Mouse (Mus musculus) hindlimb bud, embryonic 11.5 days (tissue): ENCODE results near the gene Elof1.
"Not testable (repeated sequence)": the region's sequence is repeated elsewhere in the genome, so short reads cannot be mapped to it uniquely, and the experiment has no call there.

ENCODE experiments used
- DNase-seq: peaks from one replicate; pipeline ENCODE4 v3.0.0-alpha.2; 2012; ENCODE audit warnings: low read depth, low spot score; ENCODE audit errors: extremely low spot score

Elof1 gene

DNA sequence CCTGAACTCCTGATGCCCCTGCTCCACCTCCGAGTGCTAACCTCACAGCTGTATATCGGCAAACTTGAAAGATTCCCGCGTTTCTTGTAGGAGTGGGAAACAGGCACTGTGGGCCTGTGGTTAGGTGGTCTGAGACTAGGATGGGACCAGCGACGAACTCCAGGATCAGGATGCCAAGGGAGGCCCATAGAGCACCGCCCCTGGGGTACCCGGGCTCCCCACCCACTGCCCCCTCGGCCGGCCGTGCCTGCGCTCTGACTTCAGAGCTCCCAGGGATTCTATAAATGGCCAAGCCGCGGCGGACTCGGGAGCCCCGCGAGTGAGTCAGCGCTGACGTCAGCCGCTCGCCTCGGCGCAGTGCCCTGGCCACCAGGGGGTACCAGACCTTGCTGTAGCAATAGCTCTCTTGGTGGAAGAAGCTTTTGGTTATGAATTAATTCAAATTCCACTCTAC is 21.1 kb downstream of the Elof1 start:
- DNase-seq: no peak

DNA sequence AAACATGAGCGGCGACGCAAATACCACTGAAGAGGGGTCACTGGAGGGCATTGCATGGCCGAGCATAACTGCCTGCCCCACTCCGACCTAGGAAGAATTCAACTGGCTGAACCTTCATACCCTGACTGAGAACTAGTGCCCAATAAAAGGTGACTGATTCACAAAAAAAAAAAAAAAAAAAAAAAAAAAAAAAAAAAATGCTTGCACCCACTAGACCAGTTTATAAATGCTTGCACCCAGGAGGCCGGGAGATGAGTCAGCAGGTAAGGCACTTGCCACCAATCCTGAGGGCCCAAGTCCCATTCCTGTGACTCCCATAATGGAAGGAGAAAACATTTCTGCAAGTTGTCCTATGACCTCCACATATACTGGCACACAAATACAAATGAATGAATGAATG is 24.2 kb downstream of the Elof1 start:
- no peak for DNase-seq

DNA sequence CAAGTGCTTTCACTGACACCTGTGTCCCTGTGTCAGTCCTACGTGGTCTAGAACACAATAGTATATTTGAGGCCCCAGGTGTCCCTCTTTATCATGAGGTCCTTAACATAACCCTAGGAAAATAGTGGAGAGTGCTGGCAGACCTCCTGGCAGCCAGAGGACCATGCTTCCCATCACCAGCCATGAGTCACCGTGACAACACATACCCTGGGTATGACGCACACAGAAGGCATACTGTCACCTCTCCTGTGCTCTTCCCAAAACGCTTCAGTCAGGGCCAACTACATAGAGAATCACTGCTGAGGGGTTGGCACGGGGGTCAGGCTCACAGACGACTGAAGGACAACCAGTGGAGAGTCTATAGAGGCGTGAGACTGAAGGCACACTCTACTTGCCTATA is 27.0 kb downstream of the Elof1 start:
- DNase-seq: no peak

DNA sequence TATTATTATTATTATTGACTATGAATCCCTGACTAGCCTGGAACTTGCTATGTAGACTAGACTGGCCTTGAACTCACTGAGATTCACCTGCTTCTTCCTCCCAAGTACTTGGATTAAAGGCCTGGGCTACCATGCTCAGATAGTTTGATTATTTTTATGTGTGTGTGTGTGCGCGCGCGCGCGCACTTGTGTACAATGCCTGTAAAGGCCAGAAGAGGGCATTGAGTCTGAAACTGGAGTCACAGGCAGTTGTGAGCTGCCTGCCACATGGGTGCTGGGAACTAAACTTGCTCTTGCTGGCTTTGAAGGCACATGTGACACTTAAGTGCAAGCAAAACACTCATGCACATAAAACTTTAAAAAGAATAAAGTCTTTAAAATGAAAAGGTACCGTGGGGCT is 27.7 kb downstream of the Elof1 start:
- DNase-seq: no peak

DNA sequence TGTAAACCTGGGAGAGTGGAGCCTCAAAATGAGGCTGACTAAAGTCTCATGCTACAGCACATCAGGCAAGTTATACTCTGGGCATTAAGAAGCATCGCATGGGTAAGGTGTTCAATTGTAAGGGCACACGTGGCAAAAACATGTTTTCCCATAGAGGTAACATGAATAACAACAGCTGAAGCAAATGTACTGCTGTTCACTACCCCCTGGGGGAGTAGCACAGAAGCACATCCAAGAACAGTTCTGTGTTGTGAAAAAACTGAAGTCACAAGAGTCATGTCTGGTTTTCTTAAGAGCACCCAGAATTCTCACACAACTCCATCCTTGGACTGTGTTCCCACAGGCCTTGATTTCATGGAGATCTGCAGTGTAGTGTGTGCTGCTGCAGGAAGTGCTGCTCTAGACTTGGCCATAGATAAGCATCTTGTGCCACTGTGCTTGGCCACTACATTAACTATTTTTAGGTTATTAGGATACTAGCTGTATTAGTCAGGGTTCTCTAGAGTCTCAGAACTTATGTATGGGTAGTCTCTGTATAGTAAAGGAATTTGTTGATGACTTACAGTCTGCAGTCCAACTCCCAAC is 29.8 kb downstream of the Elof1 start:
- no peak for DNase-seq

DNA sequence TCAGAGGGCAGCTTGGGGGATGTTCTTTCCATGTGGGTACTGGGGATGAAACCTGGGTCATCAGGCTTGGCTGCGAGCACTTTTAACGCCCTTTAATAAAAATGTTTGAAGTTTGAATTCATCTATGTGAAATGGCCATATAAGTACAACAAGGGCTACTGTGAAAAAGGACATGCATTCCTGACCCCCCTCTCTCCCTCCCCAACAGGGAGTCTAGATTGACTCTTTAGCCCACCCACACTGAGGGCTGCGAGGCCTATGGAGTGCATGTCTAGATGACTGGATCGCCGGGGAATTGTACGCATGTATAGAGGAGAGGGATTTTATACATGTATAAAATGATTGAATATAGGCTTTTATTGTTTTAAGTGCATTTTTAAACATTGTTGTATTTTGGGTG is 31.0 kb downstream of the Elof1 start:
- DNase-seq: no peak

DNA sequence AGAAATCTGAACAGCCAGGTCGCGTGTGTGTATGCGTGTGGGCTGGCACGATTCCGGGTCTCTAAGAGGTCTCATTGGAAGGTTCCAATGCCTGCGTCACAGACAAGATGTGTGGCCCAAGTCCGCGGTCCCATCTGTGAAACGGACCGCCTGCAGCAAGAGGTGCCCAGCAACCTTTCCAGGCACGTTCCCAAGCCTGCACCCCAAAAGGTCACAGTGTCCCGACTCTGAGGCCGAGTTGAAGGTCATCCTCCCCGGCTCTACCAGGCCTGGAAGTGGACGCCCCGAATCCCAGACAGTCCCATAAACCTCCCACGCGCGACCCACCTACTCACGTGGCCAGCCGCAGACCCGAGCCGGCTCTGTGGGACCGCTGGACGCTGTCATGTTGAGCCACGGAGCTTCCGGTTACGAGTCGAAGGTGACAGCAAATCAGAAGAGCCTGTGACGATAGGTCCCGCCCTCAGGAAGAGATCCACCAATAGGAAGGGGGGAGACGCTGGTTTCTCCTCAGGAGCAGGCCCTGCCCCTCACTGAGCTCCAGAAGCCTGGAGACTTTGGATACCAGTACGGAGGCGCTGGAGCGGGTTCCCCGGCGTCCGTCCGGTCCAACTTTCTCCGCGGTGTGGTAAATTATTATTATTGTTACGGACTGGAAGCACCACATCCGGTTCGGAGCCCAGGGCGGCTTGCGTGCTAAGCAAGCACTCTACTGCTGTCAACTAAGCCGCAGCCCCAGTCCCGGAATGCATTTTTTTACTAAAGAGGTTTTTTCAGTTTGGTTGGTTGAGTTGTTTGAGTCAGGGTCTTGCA is 31.7 kb downstream of the Elof1 start, which contains the start of gene Ecsit:
Gene Ecsit (minus strand): TSS at position 417 of the 813 bp plus-strand sequence.
- peak; percentile 90 for DNase-seq

DNA sequence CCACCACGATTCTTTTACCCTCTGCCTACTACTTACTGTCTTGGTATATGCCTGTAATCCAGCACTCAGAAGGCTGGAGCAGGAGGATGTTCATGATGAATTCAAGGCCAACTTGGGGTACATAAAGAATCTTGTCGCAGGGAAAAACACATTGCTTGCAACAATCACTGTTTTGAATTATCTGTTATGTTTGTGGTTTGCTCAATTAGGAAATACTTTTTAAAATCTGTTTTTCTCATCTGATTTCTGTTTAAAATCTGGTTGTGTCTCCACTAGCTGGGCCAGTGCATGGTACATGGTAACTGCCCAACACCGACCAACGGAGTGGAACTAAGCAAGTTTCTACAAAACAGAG is 32.3 kb downstream of the Elof1 start:
- DNase-seq: no peak

DNA sequence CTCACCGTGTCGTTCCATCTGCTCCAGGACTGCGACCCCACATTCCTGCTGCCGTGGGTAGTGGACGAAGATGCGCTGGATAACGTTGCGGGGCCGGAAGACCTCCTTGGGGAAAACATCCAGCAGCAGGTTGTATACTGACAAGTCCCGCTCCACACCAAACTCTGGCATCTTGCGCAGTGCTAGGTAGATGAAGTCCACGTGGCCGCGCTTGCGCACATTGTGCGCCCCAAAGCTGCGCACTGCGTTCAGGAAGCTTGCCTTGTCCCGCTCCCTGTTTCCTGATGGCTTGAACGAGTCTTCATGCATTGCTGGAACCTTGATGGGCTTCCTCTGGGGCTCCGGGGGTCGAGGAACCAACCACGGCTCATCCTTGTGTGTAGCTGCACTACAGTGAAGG is 40.7 kb downstream of the Elof1 start:
- no peak for DNase-seq

DNA sequence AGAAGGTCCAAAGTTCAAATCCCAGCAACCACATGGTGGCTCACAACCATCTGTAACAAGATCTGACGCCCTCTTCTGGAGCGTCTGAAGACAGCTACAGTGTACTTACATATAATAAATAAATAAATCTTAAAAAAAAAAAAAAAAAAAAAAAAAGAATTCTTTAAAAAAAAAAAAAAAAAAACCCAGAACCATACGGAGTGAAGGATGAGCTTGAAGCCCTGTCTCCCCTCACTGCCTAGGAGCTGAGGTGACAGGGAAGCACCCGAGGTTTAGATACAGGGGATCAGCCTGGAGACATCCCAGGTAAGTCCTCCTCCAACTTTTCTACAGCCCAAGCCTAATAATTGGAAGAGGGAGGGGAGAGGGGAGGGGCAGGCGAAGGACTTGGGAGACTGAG is 41.2 kb downstream of the Elof1 start:
- DNase-seq: not testable (repeated sequence)

DNA sequence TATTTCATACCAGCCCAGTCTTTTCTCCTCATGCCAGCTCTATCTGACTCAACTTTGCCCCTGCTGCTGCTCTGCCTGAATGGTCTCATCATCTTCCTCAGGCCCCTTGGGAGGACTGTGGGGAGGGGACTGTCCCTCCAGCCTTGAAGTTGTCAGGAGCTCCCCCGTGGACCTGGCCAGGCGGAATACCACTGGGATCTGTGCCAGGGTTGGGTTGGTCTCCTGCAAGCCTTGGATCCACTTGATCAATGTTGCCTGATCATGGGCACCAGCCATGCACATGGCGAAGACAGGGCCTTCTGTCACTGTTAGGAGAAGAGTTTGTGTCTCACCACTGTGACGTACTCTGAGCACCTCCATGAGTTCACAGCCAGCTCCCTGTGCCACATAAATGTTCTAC is 44.7 kb downstream of the Elof1 start:
- DNase-seq: no peak

DNA sequence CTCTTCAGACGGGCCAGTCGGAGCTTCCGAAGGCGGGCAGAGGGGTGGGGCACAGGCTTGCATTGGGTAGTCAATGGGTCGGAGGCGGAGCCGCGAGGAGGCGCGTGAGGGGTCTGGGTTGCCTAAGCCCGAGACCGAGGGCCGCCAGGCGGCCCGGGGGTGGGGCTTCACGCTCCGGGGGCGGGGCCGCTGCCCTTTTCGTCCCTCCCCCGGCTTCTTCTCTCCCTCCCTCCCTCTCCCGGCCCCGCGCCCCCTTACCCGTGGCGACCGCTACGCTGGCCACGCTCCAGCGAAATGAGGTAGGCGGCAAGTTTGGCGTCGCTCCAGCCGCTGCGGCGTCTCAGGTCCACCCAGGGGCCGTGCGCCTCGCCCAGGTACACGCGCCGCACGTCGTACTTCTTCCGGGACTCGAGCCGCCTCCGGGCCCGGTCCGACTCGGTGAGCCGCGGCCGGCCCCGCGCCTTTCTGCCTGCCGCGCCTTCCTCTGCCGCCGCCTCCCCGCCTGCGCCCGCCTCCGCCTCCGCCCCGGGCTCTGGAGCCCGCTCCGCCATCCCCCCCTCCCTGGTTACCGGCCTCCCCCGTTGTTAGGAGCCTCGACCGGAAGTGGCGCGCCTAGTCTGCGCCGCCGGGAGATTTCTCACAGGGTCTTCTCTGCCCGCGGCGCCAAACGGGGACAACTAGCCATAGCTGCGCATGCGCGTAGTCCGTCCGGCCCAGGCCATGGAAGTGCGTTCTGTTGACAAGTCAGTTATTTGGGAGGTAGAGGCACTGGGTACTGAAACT is 46.0 kb downstream of the Elof1 start, which contains the start of the genes Gm49318 and Zfp653:
Gene Gm49318 (minus strand): TSS at position 469 of the 783 bp plus-strand sequence.
Gene Zfp653 (minus strand): TSS at position 586 of the 783 bp plus-strand sequence.
- DNase-seq: peak; percentile 84

DNA sequence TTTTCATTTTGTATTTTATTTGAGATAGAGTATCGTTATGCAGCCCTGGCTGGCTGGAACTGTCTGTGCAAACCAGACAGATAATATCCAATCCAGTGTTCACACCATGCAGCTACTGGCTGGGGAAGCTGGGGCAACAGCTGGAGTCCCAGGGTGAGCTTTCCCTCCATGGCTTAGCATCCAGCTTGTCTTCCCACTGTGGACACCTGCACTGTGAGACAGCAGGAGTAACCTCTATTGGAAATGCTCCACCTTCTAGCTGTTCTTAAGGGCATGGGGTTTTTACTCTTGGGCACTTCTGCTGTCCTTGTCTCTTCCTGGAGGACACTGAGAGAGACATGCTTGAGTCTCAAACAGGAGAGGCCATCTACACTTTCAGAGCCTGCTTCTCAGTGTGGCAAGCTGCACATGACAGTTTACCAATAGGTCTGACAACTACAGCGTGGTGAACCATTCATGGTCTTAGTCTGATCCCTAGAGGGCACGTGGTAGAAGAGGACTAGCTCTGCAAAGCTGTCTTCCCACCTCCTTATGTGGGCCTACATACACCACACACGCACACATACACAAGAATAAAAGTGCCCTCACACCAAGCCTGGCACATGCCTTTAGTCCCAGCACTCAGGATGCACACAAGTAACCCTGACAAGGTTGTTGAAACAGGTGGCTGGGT is 47.0 kb downstream of the Elof1 start:
- DNase-seq: no peak

DNA sequence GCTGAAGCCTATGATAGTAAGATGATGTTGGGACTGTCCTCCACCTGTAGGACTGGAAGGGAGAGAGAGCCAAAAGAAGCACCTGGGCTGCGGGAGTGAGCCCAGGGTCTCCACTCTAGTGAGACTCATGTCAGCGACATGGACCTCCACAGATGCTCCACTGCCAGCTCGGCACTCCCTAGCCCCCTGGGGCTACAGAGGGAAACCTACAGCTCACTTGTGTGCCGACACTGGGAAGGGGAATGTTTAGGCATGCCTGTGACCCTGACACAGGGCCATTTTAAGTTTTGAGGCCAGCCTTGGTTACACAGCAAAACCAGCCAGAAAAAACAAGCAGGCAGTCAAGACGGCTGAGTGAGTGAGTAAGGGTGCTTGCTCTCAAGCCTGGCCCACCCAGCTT is 49.8 kb downstream of the Elof1 start:
- DNase-seq: no peak

DNA sequence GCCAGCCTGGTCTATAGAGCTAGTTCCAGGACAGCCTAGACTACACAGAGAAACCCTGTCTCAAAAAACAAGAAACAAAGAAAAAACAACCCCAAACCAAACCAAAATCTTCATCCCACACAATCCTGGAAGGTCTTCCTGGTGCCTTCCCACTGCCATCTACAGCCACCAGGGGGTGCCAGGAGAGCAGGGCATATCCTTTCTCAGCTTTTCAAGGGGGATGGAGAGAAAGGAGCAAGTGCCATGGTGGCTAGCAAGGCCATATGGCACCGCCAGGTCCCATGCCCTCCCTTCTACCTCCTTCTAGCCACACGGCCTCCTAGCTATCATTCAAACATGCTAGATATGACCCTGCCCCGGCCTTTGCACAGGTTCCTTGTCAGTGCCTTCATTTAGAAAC is 50.5 kb downstream of the Elof1 start:
- DNase-seq: no peak

DNA sequence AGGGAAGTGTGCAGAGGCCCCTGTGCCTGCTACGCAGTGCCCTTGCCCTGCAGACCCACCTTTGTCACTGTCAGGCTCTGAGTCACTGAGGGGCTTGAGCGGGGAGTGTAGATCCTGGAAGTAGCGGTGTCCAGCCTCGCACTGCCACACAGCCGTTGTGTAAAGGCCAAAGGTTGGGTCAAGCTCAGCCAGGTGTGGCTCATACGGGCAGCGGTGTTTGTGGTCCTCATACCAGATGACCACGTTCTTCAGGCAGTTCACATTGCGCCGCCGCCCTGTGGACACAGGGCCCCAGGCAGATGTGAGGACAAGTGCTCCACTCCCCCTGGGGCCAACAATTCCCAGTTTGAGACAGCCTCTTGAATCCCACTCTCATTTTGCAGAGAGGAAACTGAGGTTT is 51.3 kb downstream of the Elof1 start:
- DNase-seq: no peak

DNA sequence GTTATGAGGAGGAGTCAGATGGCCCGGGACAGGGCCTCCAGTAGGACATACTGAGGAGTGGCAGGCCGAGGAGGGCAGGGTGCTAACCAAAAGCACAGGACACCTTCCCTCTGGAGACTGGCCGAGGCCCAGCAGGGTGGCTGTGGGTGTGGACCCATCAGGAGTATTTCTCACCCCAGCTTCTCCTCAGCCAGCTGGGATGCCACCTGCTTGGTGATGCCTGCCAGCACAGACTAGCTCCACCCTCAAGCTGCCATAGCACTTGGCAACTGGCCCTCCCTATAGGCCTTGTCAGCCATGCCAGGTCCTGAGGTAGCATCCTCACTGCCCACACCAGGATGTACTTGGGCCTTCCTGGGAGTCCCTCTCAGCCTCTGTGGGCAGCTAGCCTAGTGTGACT is 52.6 kb downstream of the Elof1 start:
- DNase-seq: no peak
